Mouse (Mus musculus) ES-Bruce4 (cell line): ENCODE measurements at regions not wholly inside any gene's neighbourhood (a gene's known extent, or its start where the extent isn't known, plus 50 kb on each side); places are given as distances from the start of the nearest gene placed in this dataset.

Experiments used
- CTCF ChIP-seq: IDR thresholded peaks from one replicate; pipeline ENCODE4 v1.8.1; 2011; ENCODE audit warnings: low read depth, low read length
- EP300 ChIP-seq: IDR thresholded peaks from 2 replicates; pipeline ENCODE4 v1.6.1; 2011; ENCODE audit warnings: low read depth, low read length; ENCODE audit not compliant: insufficient read depth

DNA sequence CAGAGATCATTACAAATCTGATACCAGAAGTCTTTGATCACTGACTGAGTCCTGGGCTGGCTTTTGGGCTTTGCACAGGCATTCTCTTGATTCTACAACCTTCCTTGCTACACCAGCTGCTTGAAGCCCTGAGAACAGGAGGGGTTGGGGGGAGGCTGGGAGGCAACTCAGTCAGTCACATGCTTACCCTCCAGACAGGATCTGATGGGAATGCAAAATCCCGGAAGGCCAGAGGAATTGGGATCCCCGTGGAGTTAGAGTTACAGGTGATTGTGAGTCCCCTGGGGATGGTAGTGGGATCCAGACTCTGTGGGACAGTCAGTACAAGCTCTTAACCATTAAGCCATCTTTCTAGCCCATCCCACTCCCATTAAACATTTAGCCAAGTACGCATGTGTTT lies 91.2 kb downstream of the Nmur2 start:
- TF ChIP-seq CTCF (no peak), EP300 (0 out of 2 replicates have a peak, but pooled peaks have one; percentile 22)
